Mouse (Mus musculus) brain, adult 10 weeks (tissue): ENCODE results near the gene Tlr3. TPM values are rescaled to one million over a fixed set of nuclear protein-coding genes. Genes with fewer than 3 reads are reported as not detected.

Experiments used
- polyA plus RNA-seq: library from polyadenylated mRNA; stranded (reverse); fragments of 350-450 nt; fragmentation: Illumina TruSeq; extraction: RNeasy Lipid Tissue Mini Kit (QIAGEN cat#74804); gene quantifications from one replicate; pipeline ENCODE4 v1.2.3, GENCODE M21; 2015; ENCODE audit warnings: low read depth, low replicate concordance

Gene Tlr3
- polyA plus RNA-seq: 13.4 TPM

GRCm38 (mm10) chr8:45410882-45411281 lies at the start of gene Tlr3:
Tlr3 (minus strand) TSS chr8:45411080.

GRCm38 (mm10) chr8:45381963-45382347 lies 28.9 kb downstream of the Tlr3 start, which contains the start of gene Fam149a:
Fam149a (minus strand) TSS chr8:45382291.

Other genes starting within 250 kb of the Tlr3 start
- not detected for gene F11, start 149.0 kb downstream of the Tlr3 start, polyA plus RNA-seq
- 0.13 TPM for gene Klkb1, start 116.2 kb downstream of the Tlr3 start, polyA plus RNA-seq
- gene Gm45753, start 102.6 kb downstream of the Tlr3 start, polyA plus RNA-seq: not detected
- gene Cyp4v3, start 77.9 kb downstream of the Tlr3 start, polyA plus RNA-seq: 4.2 TPM
- 21.5 TPM for gene Fam149a, start 28.8 kb downstream of the Tlr3 start, polyA plus RNA-seq
- 98.7 TPM for gene Sorbs2, start 96.7 kb upstream of the Tlr3 start, polyA plus RNA-seq